Mouse (Mus musculus) hindbrain, embryonic 14.5 days (tissue): ENCODE data around the gene Tcp1. TPM values are rescaled to one million over a fixed set of nuclear protein-coding genes. Genes with fewer than 3 reads are reported as not detected.
"Not testable (repeated sequence)": the region's sequence is repeated elsewhere in the genome, so short reads cannot be mapped to it uniquely, and the experiment has no call there.

Experiments
- ATAC-seq: fragments of 200-750 bp; cut with Nextera tagmentation; 2 replicates; pipeline ENCODE4 v1.8.0; 2017; ENCODE audit warnings: moderate number of reproducible peaks, mild to moderate bottlenecking, moderate TSS enrichment, moderate library complexity; ENCODE audit not compliant: low FRiP score
- DNase-seq: peaks from one replicate; pipeline ENCODE4 v3.0.0-alpha.2; 2015; ENCODE audit warnings: low spot score
- H3K27ac ChIP-seq: fragments of 300-500 bp; sonication (generic); 2 replicates; pipeline ENCODE4 v1.5.1; 2014; ENCODE audit warnings: mild to moderate bottlenecking, moderate library complexity
- H3K27me3 ChIP-seq: fragments of 300-500 bp; sonication (generic); 2 replicates; pipeline ENCODE4 v1.6.1; 2014; ENCODE audit warnings: mild to moderate bottlenecking, low read length, mixed read lengths; ENCODE audit not compliant: control insufficient read depth, insufficient read depth
- H3K36me3 ChIP-seq: fragments of 300-500 bp; sonication (generic); replicated peaks from 2 replicates; pipeline ENCODE4 v1.6.1; 2014; ENCODE audit not compliant: control insufficient read depth, insufficient read depth
- H3K4me1 ChIP-seq: fragments of 300-500 bp; sonication (generic); replicated peaks from 2 replicates; pipeline ENCODE4 v1.6.1; 2014; ENCODE audit warnings: antibody characterized with exemption, low read length, mixed read lengths; ENCODE audit not compliant: control insufficient read depth, insufficient read depth
- H3K4me2 ChIP-seq: fragments of 300-500 bp; sonication (generic); replicated peaks from 2 replicates; pipeline ENCODE4 v1.6.1; 2014; ENCODE audit warnings: mild to moderate bottlenecking, moderate library complexity
- H3K4me3 ChIP-seq: fragments of 300-500 bp; sonication (generic); replicated peaks from 2 replicates; pipeline ENCODE4 v1.5.1; 2014; ENCODE audit warnings: mild to moderate bottlenecking, low read length
- H3K9ac ChIP-seq: fragments of 300-500 bp; sonication (generic); 2 replicates; pipeline ENCODE4 v1.6.1; 2014
- H3K9me3 ChIP-seq: fragments of 300-500 bp; sonication (generic); 2 replicates; pipeline ENCODE4 v1.6.1; 2016; ENCODE audit warnings: low read length; ENCODE audit not compliant: control insufficient read depth
- WGBS: fragments of 180-500 bp; shearing (Covaris S2); extraction: QIAGEN DNeasy Blood & Tissue Kit; methylation state at CpG from one replicate; pipeline ENCODE4 v1.1.7; 2014; 5-methylcytosine and 5-hydroxymethylcytosine counted together
- polyA plus RNA-seq: library from polyadenylated mRNA; unstranded; fragments of >200 nt; fragmentation: Nextera tagmentation; extraction: Ambion mirVana; gene quantifications from 2 replicates; pipeline ENCODE4 v1.2.1, GENCODE M21; 2014

Gene Tcp1
- polyA plus RNA-seq, 1 experiment from 2014 or later, result 392 TPM

DNA sequence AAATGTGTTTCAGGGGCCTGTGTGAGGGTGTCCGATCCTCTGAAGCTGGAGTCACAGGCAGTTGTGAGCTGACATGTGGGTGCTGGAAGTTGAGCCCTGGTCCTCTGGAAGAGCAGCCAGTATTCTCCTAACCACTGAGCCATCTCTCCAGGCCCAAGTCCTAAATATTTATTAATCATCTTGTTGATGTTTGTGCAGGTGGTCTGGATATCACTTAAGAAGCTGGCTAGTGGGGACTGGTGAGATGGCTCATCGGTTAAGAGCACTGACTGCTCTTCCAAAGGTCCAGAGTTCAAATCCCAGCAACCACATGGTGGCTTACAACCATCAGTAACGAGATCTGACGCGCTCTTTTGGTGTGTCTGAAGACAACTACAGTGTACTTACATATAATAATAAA lies 34.2 kb downstream of the Tcp1 start:
- Histone ChIP-seq H3K9me3 (no peaks in the 10 kb centered on the region), H3K4me3 (no peak overlapping the region), H3K27ac (no peak overlapping the region), H3K4me1 (no peaks in the 10 kb centered on the region), H3K4me2 (no peak overlapping the region), H3K27me3 (no peaks in the 10 kb centered on the region), H3K9ac (no peak overlapping the region), H3K36me3 (peaks cover 74% of the 10 kb centered on the region)
- DNase-seq (no peak), ATAC-seq (no peak)
- 99% methylated on average over 5 of the region's 5 CpGs for WGBS

- Histone ChIP-seq H3K27ac (no peak overlapping the region), H3K9me3 (no peaks in the 10 kb centered on the region), H3K9ac (no peak overlapping the region), H3K36me3 (peaks cover 41% of the 10 kb centered on the region), H3K4me2 (no peak overlapping the region), H3K27me3 (no peaks in the 10 kb centered on the region), H3K4me1 (peaks cover 10% of the 10 kb centered on the region), H3K4me3 (no peak overlapping the region)
- DNase-seq, result no peak
- WGBS, result 89% methylated on average over 8 of the region's 8 CpGs
- ATAC-seq, result no peak
These were observed 41.2 kb downstream of the Tcp1 start for GRCm38 (mm10) chr17:12956664-12957063.

- H3K9me3 ChIP-seq, ATAC-seq, H3K9ac ChIP-seq, DNase-seq, H3K27ac ChIP-seq, H3K27me3 ChIP-seq: not testable (repeated sequence)
- WGBS, result 0% methylated on average over 1 of the region's 2 CpGs
- Histone ChIP-seq H3K36me3 (peaks cover 25% of the 10 kb centered on the region), H3K4me2 (peak overlapping the region; percentile 52), H3K4me1 (peaks cover 10% of the 10 kb centered on the region), H3K4me3 (peak overlapping the region; percentile 25)
These were observed 43.9 kb downstream of the Tcp1 start for GRCm38 (mm10) chr17:12959377-12959776.

GRCm38 (mm10) chr17:12960331-12960873 lies 44.9 kb downstream of the Tcp1 start, which contains the start of gene Acat2:
TSS of gene Acat2 (minus strand) at chr17:12960747.
- Histone ChIP-seq H3K27me3 (no peaks in the 10 kb centered on the region), H3K4me1 (peaks cover 10% of the 10 kb centered on the region), H3K4me3 (peak within 1 kb of the TSS; percentile 66), H3K4me2 (peak within 1 kb of the TSS; percentile 77), H3K9me3 (no peaks in the 10 kb centered on the region), H3K27ac (peak within 1 kb of the TSS; percentile 91), H3K9ac (peak within 1 kb of the TSS; percentile 71), H3K36me3 (peaks cover 32% of the 10 kb centered on the region)
- WGBS, result 1% methylated on average over 42 of the region's 42 CpGs
- DNase-seq, result peak; percentile 94
- ATAC-seq, result peak; percentile 99

DNA sequence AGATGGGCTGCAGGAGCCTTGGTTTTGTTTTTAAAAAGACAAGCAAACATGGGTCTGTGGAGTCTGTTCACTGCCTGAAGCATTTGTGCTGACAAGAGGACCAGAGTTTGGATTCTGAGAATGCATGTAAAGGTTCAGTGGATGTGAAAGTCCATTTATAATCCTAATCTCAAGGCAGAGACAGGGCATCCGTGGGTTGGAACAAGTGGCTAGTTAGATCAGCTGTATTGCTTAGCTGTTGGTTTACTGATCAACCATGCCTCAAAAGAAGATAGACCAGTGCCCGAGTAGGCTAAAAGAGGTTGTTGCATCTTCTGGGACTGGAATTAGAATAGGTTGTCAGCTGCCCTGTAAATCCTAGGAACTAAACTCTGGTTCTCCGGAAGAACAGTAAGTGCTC lies 48.0 kb downstream of the Tcp1 start:
- no peak overlapping the region for H3K27ac ChIP-seq
- ATAC-seq, result no peak
- WGBS, result 85% methylated on average over 3 of the region's 3 CpGs
- no peaks in the 10 kb centered on the region for H3K27me3 ChIP-seq
- no peak overlapping the region for H3K4me2 ChIP-seq
- H3K9me3 ChIP-seq, result no peaks in the 10 kb centered on the region
- no peak for DNase-seq
- H3K4me1 ChIP-seq, result peaks cover 10% of the 10 kb centered on the region
- peaks cover 39% of the 10 kb centered on the region for H3K36me3 ChIP-seq
- no peak overlapping the region for H3K4me3 ChIP-seq
- H3K9ac ChIP-seq, result no peak overlapping the region

DNA sequence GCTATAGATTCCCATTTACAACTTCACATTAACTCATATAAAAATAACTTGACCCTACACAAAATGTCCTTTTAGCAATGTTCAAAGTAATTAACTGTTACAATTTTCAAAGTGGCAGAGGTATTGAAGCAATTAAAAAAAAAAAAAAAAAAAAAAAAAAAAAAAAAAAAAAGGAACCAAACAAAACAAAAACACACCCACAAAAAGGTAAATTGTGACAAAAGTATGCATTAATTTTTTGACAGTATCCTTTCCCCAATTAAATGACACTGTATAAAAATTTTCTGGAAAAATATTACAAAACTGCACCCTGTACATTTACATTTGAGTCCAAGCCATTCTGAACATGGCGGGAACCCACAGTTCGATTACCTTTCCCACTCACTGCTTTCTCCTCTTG lies 51.7 kb downstream of the Tcp1 start:
- no peaks in the 10 kb centered on the region for H3K27me3 ChIP-seq
- no peak overlapping the region for H3K4me2 ChIP-seq
- no peak overlapping the region for H3K4me3 ChIP-seq
- H3K9ac ChIP-seq, result no peak overlapping the region
- no peaks in the 10 kb centered on the region for H3K4me1 ChIP-seq
- no peak for DNase-seq
- no peak for ATAC-seq
- no peaks in the 10 kb centered on the region for H3K9me3 ChIP-seq
- peaks cover 69% of the 10 kb centered on the region for H3K36me3 ChIP-seq
- 93% methylated on average over 2 of the region's 2 CpGs for WGBS
- no peak overlapping the region for H3K27ac ChIP-seq

DNA sequence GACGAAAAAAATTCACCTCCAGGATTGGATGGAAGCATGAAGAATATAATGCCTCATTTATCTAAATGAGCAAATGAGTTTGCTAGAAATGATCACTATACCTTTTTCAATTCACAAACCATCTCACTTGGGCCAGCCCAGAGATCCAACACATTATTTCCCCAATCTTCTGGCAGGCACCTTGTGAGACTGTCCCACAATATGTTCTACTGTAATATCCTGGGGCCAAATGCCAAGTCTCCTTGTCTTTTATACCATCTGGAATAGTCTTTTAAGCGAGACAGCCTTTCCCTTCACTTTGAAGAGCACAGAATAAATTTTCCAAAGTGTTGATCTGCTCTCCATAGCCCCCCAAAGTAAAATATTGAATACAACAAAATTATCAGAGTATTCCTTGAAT lies 58.4 kb downstream of the Tcp1 start:
- no peak overlapping the region for H3K4me2 ChIP-seq
- peaks cover 79% of the 10 kb centered on the region for H3K36me3 ChIP-seq
- no peaks in the 10 kb centered on the region for H3K9me3 ChIP-seq
- no peak for ATAC-seq
- H3K27me3 ChIP-seq, result no peaks in the 10 kb centered on the region
- H3K27ac ChIP-seq, result no peak overlapping the region
- WGBS, result 91% methylated on average over 2 of the region's 2 CpGs
- H3K9ac ChIP-seq, result no peak overlapping the region
- H3K4me1 ChIP-seq, result no peaks in the 10 kb centered on the region
- no peak overlapping the region for H3K4me3 ChIP-seq
- DNase-seq, result no peak

Other genes starting within 250 kb of the Tcp1 start
- gene Slc22a1, start 239.9 kb upstream of the Tcp1 start, polyA plus RNA-seq, result not detected in 2 replicates
- 13.1 and 14.9 TPM in 2 replicates for gene Igf2r, start 146.0 kb upstream of the Tcp1 start, polyA plus RNA-seq
- gene Mas1, start 47.6 kb upstream of the Tcp1 start, polyA plus RNA-seq, result 0.31 TPM in 1 of 2 replicates, not detected in the other
- not detected in 2 replicates for gene Mrgprh, start 39.7 kb upstream of the Tcp1 start, polyA plus RNA-seq
- 1.8 and 2.5 TPM in 2 replicates for gene Pnldc1, start 5.5 kb upstream of the Tcp1 start, polyA plus RNA-seq
- 112 and 138 TPM in 2 replicates for gene Mrpl18, start 644 bp downstream of the Tcp1 start, polyA plus RNA-seq
- 0.52 and 1.1 TPM in 2 replicates for gene Acat3, start 24.9 kb downstream of the Tcp1 start, polyA plus RNA-seq
- gene Acat2, start 45.0 kb downstream of the Tcp1 start, polyA plus RNA-seq, result 216 and 283 TPM in 2 replicates
- 120 and 123 TPM in 2 replicates for gene Wtap, start 78.5 kb downstream of the Tcp1 start, polyA plus RNA-seq
- gene Sod2, start 91.1 kb downstream of the Tcp1 start, polyA plus RNA-seq, result 163 and 172 TPM in 2 replicates
- 0.16 and 0.22 TPM in 2 replicates for gene Gpr31b, start 136.6 kb downstream of the Tcp1 start, polyA plus RNA-seq
- gene Tcp10b, start 145.4 kb downstream of the Tcp1 start, polyA plus RNA-seq, result 0.29 and 0.44 TPM in 2 replicates
- gene Unc93a, start 216.1 kb downstream of the Tcp1 start, polyA plus RNA-seq, result not detected in 2 replicates